Mouse (Mus musculus): Measurements from ENCODE around the gene Prnp. TPM values are rescaled to one million over a fixed set of nuclear protein-coding genes. Genes with fewer than 3 reads are reported as not detected.

Prnp gene
- polyA plus RNA-seq, 1 experiment from 2014 or later, result 66.4 TPM

- Histone ChIP-seq H3K27ac (no peak overlapping the region), H3K27me3 (no peaks in the 10 kb centered on the region), H3K9me3 (no peaks in the 10 kb centered on the region), H3K4me2 (no peak overlapping the region), H3K4me3 (replicated peaks) (no peak overlapping the region), H3K9ac (no peak overlapping the region), H3K4me1 (peaks cover 30% of the 10 kb centered on the region), H3K36me3 (replicated peaks) (no peaks in the 10 kb centered on the region)
- no peak for ATAC-seq (ENCODE audit: low FRiP score)
- WGBS, result 76% methylated on average over 7 of the region's 7 CpGs
Measured at GRCm38 (mm10) chr2:131888233-131888632, 21.5 kb upstream of the Prnp start.

DNA sequence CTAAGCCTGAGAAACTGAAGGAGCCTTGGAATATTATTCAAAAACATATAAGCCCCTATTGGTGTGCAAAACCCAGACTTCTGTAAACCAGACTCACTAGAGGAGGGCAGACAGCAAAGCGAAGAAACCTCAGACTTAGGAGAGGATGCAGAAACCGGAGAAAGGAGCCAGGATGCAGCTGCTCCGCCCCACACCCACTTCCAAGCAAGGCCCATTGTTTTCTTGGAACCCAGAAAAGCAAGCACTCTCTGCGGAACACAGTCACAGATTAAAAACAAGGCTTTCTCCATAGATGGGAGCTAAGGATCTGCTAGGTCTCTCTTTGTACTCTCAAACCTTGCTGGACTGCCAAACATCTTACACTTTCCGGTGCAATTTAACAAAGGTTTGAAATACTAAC, 17.2 kb upstream of the Prnp start:
- no peaks in the 10 kb centered on the region for H3K36me3 ChIP-seq (replicated peaks)
- H3K9ac ChIP-seq, result no peak overlapping the region
- peaks cover 25% of the 10 kb centered on the region for H3K4me1 ChIP-seq
- H3K27me3 ChIP-seq, result no peaks in the 10 kb centered on the region
- ATAC-seq (ENCODE audit: low FRiP score), result no peak
- H3K4me2 ChIP-seq, result no peak overlapping the region
- no peak overlapping the region for H3K27ac ChIP-seq
- 25% methylated on average over 5 of the region's 5 CpGs for WGBS
- no peak overlapping the region for H3K4me3 ChIP-seq (replicated peaks)
- H3K9me3 ChIP-seq, result no peaks in the 10 kb centered on the region

- H3K9me3 ChIP-seq, result no peaks in the 10 kb centered on the region
- H3K36me3 ChIP-seq (replicated peaks), result no peaks in the 10 kb centered on the region
- 89% methylated on average over 2 of the region's 2 CpGs for WGBS
- peaks cover 13% of the 10 kb centered on the region for H3K4me1 ChIP-seq
- H3K27me3 ChIP-seq, result no peaks in the 10 kb centered on the region
- no peak overlapping the region for H3K4me3 ChIP-seq (replicated peaks)
- no peak overlapping the region for H3K9ac ChIP-seq
- H3K4me2 ChIP-seq, result no peak overlapping the region
- H3K27ac ChIP-seq, result no peak overlapping the region
- no peak for ATAC-seq (ENCODE audit: low FRiP score)
Measured at GRCm38 (mm10) chr2:131895106-131895505, 14.6 kb upstream of the Prnp start.

DNA sequence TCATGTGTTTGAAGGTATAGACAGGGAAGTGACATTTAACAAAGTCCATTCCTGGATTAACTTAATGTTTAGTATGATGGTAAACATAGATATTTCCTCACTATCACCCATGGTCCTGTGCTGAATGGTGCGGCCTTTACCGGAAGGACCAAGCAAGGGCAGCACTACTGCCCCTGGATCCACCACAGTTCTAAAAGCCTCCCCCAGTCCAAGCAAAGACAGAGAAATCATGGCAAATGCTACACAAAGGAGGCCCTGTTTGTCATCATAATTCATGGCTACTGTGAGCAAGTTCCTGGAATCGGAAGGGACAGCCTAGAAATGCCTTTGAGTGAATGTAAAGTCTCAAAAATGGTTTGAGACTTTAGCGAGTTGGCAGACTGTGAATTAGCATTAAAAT, 13.7 kb upstream of the Prnp start:
- Histone ChIP-seq H3K36me3 (replicated peaks) (no peaks in the 10 kb centered on the region), H3K27me3 (no peaks in the 10 kb centered on the region), H3K4me1 (peaks cover 13% of the 10 kb centered on the region), H3K4me3 (replicated peaks) (no peak overlapping the region), H3K27ac (no peak overlapping the region), H3K9me3 (no peaks in the 10 kb centered on the region), H3K4me2 (no peak overlapping the region), H3K9ac (no peak overlapping the region)
- WGBS, result 91% methylated on average over 4 of the region's 4 CpGs
- ATAC-seq (ENCODE audit: low FRiP score), result no peak

GRCm38 (mm10) chr2:131897336-131898109, 12.2 kb upstream of the Prnp start:
- H3K27ac ChIP-seq, result no peak overlapping the region
- 91% methylated on average over 12 of the region's 12 CpGs for WGBS
- no peak for ATAC-seq (ENCODE audit: low FRiP score)

GRCm38 (mm10) chr2:131902423-131902822, 7.3 kb upstream of the Prnp start:
- H3K9ac ChIP-seq, result no peak overlapping the region
- H3K36me3 ChIP-seq (replicated peaks), result no peaks in the 10 kb centered on the region
- ATAC-seq (ENCODE audit: low FRiP score), result no peak
- no peak overlapping the region for H3K27ac ChIP-seq
- no peak overlapping the region for H3K4me3 ChIP-seq (replicated peaks)
- H3K4me1 ChIP-seq, result no peaks in the 10 kb centered on the region
- H3K4me2 ChIP-seq, result no peak overlapping the region
- no peaks in the 10 kb centered on the region; the same call in 1 of the 2 replicates for H3K27me3 ChIP-seq
- no peaks in the 10 kb centered on the region for H3K9me3 ChIP-seq
- WGBS, result 58% methylated on average over 3 of the region's 3 CpGs

More at GRCm38 (mm10) chr2:131897336-131898109, 12.2 kb upstream of the Prnp start:
- Histone ChIP-seq H3K9ac (no peak overlapping the region), H3K27me3 (no peaks in the 10 kb centered on the region), H3K36me3 (replicated peaks) (no peaks in the 10 kb centered on the region), H3K4me1 (peaks cover 4% of the 10 kb centered on the region), H3K4me2 (no peak overlapping the region), H3K9me3 (no peaks in the 10 kb centered on the region), H3K4me3 (replicated peaks) (no peak overlapping the region)

- Histone ChIP-seq H3K4me2 (no peak overlapping the region), H3K4me1 (no peaks in the 10 kb centered on the region), H3K4me3 (replicated peaks) (no peak overlapping the region), H3K9me3 (no peaks in the 10 kb centered on the region), H3K9ac (no peak overlapping the region), H3K27ac (no peak overlapping the region), H3K27me3 (no peaks in the 10 kb centered on the region; the same call in 1 of the 2 replicates), H3K36me3 (replicated peaks) (no peaks in the 10 kb centered on the region)
- WGBS, result 63% methylated on average over 8 of the region's 8 CpGs
- ATAC-seq (ENCODE audit: low FRiP score), result no peak
Measured at GRCm38 (mm10) chr2:131902867-131903266, 6.9 kb upstream of the Prnp start.

DNA sequence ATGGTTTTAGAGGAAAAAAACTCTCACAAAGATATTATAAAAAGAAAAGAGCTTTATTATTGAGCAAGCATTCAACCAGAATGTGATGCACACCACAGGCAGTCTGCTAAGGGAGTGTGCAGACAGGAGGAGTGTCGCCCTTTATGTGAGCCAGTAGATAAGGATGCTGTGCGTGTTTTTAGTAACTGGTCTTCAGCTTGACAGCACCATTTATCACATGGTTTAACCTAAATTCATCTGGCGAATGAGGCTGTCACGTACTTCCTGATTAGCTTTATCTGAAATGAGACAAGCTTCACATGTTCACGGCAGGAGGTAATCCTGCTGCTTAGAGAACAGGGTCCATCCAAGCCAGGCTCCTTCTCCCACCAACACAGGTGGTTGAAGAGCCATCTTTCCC, 4.7 kb upstream of the Prnp start:
- Histone ChIP-seq H3K9me3 (no peaks in the 10 kb centered on the region), H3K9ac (no peak overlapping the region), H3K4me2 (no peak overlapping the region), H3K27me3 (peaks cover 4% of the 10 kb centered on the region; the same call in 1 of the 2 replicates), H3K4me3 (replicated peaks) (no peak overlapping the region), H3K36me3 (replicated peaks) (no peaks in the 10 kb centered on the region), H3K4me1 (no peaks in the 10 kb centered on the region; the same call in 1 of the 2 replicates), H3K27ac (no peak overlapping the region)
- 65% methylated on average over 5 of the region's 5 CpGs for WGBS
- no peak for ATAC-seq (ENCODE audit: low FRiP score)

DNA sequence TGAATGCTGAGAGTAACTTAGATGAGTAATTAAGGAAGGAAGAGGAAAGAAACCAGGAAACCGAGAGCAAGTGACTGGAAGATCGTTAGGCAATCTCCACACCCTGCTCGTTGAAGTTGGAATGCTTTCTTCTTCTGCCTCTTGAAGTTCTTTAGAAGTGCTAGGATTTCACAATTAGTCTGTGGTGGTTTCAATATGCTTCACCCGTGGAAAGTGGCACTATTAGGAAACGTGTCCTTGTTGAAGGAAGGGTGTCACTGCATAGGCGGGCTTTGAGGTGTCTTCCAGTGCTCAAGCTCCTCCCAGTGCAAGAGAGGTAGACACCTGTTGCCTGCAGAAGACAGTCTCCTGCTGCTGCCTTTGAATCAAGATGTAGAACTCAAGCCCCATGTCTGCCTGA, 4.0 kb upstream of the Prnp start:
- H3K9me3 ChIP-seq, result no peaks in the 10 kb centered on the region
- no peak overlapping the region for H3K9ac ChIP-seq
- peaks cover 7% of the 10 kb centered on the region for H3K4me1 ChIP-seq
- no peak overlapping the region for H3K27ac ChIP-seq
- H3K36me3 ChIP-seq (replicated peaks), result no peaks in the 10 kb centered on the region
- H3K4me2 ChIP-seq, result no peak overlapping the region
- peaks cover 4% of the 10 kb centered on the region; the same call in 1 of the 2 replicates for H3K27me3 ChIP-seq
- H3K4me3 ChIP-seq (replicated peaks), result no peak overlapping the region
- 61% methylated on average over 6 of the region's 6 CpGs for WGBS
- ATAC-seq (ENCODE audit: low FRiP score), result no peak

DNA sequence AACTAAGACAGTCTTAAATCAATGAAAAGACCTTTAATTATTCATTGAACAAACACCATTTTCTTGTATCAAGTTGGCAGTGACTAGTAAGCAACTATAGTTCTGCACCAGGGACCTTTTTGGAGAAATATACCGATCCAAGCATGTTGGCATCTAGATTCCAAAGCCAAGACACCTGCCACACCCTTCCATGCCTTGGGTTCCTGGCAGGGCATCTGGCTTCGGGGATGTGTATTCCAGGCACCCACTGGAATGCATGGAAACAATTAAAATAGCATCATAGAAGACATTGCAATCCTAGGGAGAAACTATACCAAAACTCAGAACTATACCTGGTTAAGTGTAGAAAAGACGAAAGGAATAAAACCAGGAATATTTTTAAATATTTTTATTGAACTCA, 3.5 kb upstream of the Prnp start:
- Histone ChIP-seq H3K4me1 (peaks cover 12% of the 10 kb centered on the region), H3K27ac (no peak overlapping the region), H3K36me3 (replicated peaks) (no peaks in the 10 kb centered on the region), H3K9me3 (no peaks in the 10 kb centered on the region), H3K27me3 (peaks cover 4% of the 10 kb centered on the region; the same call in 1 of the 2 replicates), H3K4me2 (no peak overlapping the region), H3K9ac (no peak overlapping the region), H3K4me3 (replicated peaks) (no peak overlapping the region)
- 89% methylated on average over 3 of the region's 3 CpGs for WGBS
- no peak for ATAC-seq (ENCODE audit: low FRiP score)

DNA sequence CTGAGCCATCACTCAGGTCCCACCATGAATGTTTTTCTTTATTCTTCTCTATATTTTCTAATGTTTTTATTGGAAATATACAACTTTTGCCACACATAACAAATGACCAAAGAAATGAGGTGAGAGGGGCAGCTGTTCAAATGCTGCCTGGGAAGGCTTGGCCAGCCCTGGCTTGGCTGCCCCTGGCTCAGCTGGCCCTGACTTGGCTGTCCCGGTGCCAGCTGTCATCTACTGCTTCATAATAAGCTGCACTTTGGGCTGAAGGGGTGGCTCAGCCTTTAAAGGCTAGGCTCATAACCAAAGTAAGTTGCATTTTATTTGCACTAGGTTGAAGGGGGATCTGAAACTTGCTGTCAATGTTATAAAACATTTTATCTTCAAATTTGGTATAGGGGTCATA, 2.9 kb upstream of the Prnp start:
- ATAC-seq (ENCODE audit: low FRiP score), result no peak
- 85% methylated on average over 1 of the region's 1 CpGs for WGBS
- H3K4me3 ChIP-seq (replicated peaks), result no peak overlapping the region

GRCm38 (mm10) chr2:131907311-131907710, 2.4 kb upstream of the Prnp start:
- Histone ChIP-seq H3K27ac (no peak overlapping the region), H3K9ac (no peak overlapping the region), H3K4me2 (no peak overlapping the region), H3K9me3 (no peaks in the 10 kb centered on the region), H3K27me3 (peaks cover 4% of the 10 kb centered on the region; the same call in 1 of the 2 replicates), H3K36me3 (replicated peaks) (no peaks in the 10 kb centered on the region), H3K4me1 (peaks cover 22% of the 10 kb centered on the region), H3K4me3 (replicated peaks) (no peak overlapping the region)
- 84% methylated on average over 5 of the region's 5 CpGs for WGBS
- ATAC-seq (ENCODE audit: low FRiP score), result no peak

More for the DNA sequence above, 2.9 kb upstream of the Prnp start:
- no peaks in the 10 kb centered on the region for H3K9me3 ChIP-seq
- H3K4me1 ChIP-seq, result peaks cover 18% of the 10 kb centered on the region
- H3K27ac ChIP-seq, result no peak overlapping the region
- no peaks in the 10 kb centered on the region for H3K36me3 ChIP-seq (replicated peaks)
- no peak overlapping the region for H3K4me2 ChIP-seq
- H3K27me3 ChIP-seq, result peaks cover 4% of the 10 kb centered on the region; the same call in 1 of the 2 replicates
- H3K9ac ChIP-seq, result no peak overlapping the region

DNA sequence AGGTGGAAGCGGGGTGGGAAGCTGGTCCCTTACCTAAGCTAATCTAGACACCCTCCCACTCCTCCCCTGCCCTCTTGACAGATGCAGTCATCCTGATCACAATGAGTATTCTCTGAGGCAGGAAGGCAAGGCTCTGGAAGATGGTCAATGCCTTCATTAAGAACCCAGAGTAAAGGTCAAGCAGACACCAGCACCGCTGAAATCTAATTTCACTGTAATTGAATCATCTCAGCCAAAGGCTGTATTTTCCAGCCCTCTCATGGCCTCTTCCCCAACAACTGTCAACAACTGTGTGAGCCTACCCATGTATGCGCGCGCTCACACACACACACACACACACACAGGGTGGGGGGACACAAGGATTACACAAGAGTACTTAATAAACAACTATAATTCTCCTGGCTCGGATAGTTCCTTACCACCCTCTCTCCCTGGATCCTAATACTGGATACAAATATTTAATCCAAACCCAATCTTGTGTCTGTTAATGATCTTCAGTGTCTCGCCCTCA, 1.3 kb upstream of the Prnp start:
- no peak for ATAC-seq (ENCODE audit: low FRiP score)
- Histone ChIP-seq H3K9me3 (no peaks in the 10 kb centered on the region), H3K4me2 (no peak overlapping the region), H3K27me3 (peaks cover 4% of the 10 kb centered on the region; the same call in 1 of the 2 replicates), H3K36me3 (replicated peaks) (no peaks in the 10 kb centered on the region), H3K4me3 (replicated peaks) (no peak overlapping the region), H3K4me1 (peaks cover 25% of the 10 kb centered on the region), H3K27ac (no peak overlapping the region), H3K9ac (no peak overlapping the region)
- 84% methylated on average over 7 of the region's 7 CpGs for WGBS

All from forebrain, embryonic 12.5 days (tissue).